Mouse (Mus musculus): Measurements from ENCODE around the gene Hjurp.
A peak's percentile ranks its signal among the peaks of the same experiment; 100 is the strongest.
"Not testable (repeated sequence)": the region's sequence is repeated elsewhere in the genome, so short reads cannot be mapped to it uniquely, and the experiment has no call there.

Gene Hjurp

GRCm38 (mm10) chr1:88235894-88236415 lies 41.5 kb downstream of the Hjurp start:
- DNase-seq, result peak; percentile 59 to 64

GRCm38 (mm10) chr1:88235046-88235893 lies 42.2 kb downstream of the Hjurp start:
- no peak for DNase-seq

GRCm38 (mm10) chr1:88234646-88235045 lies 42.8 kb downstream of the Hjurp start:
- DNase-seq, result peak in 1 of 2 experiments; percentile 10

- DNase-seq, result no peak
These were observed 43.2 kb downstream of the Hjurp start for GRCm38 (mm10) chr1:88234248-88234610.

- peak in 1 of 2 experiments; percentile 27 for DNase-seq
These were observed 43.8 kb downstream of the Hjurp start for GRCm38 (mm10) chr1:88233421-88234247.

GRCm38 (mm10) chr1:88232664-88233380 lies 44.6 kb downstream of the Hjurp start:
- DNase-seq, result no peak

GRCm38 (mm10) chr1:88231803-88232499 lies 45.5 kb downstream of the Hjurp start:
- no peak for DNase-seq

GRCm38 (mm10) chr1:88230981-88231802 lies 46.2 kb downstream of the Hjurp start:
- DNase-seq, result no peak

GRCm38 (mm10) chr1:88230421-88230820 lies 47.0 kb downstream of the Hjurp start:
- DNase-seq, result no peak

GRCm38 (mm10) chr1:88229986-88230385 lies 47.4 kb downstream of the Hjurp start:
- DNase-seq, result no peak

GRCm38 (mm10) chr1:88229566-88229965 lies 47.9 kb downstream of the Hjurp start:
- no peak for DNase-seq

- DNase-seq, result peak in 1 of 2 experiments; percentile 8
These were observed 49.3 kb downstream of the Hjurp start for GRCm38 (mm10) chr1:88228121-88228520.

- DNase-seq, result peak in 1 of 2 experiments; percentile 2
These were observed 50.0 kb downstream of the Hjurp start for GRCm38 (mm10) chr1:88227482-88227881.

GRCm38 (mm10) chr1:88226670-88227379 lies 50.6 kb downstream of the Hjurp start, which contains the start of gene Mroh2a:
Mroh2a (plus strand) TSS chr1:88226986.
- DNase-seq, result peak in 1 of 2 experiments; percentile 5

- DNase-seq, result no peak
These were observed 51.7 kb downstream of the Hjurp start for GRCm38 (mm10) chr1:88225741-88226140.

GRCm38 (mm10) chr1:88225301-88225700 lies 52.1 kb downstream of the Hjurp start:
- DNase-seq, result not testable (repeated sequence)

- peak; percentile 46 to 69 for DNase-seq
These were observed 53.2 kb downstream of the Hjurp start for GRCm38 (mm10) chr1:88224029-88224776.

GRCm38 (mm10) chr1:88223591-88223990 lies 53.8 kb downstream of the Hjurp start:
- no peak for DNase-seq

- DNase-seq, result not testable (repeated sequence)
These were observed 54.4 kb downstream of the Hjurp start for GRCm38 (mm10) chr1:88223011-88223515.

Data from kidney, postnatal 36 days (tissue).